ENCODE assay signal across 21 mouse cellular contexts in genomic region chr4:125055385-125055784, GRCm38 (mm10). TPM values are rescaled to one million over a fixed set of nuclear protein-coding genes. Genes with fewer than 3 reads are reported as not detected.
DNase-seq lines count a peak whose midpoint lies in the region; ATAC-seq and TF ChIP-seq lines count a peak whose summit lies in the region.
"Had no signal": no experiment of that assay in that cellular context is flagged by ENCODE, and none has a peak within 500 bp of the region (broad histone marks: within the 10 kb centered on the region; RNA-seq: fewer than 3 reads in every experiment).

No protein-coding gene starts in this region.

- H3K9ac ChIP-seq in embryonic facial prominence, embryonic 13.5 days = no peak overlapping the region
- H3K9ac ChIP-seq in liver, embryonic 15.5 days = no peak overlapping the region
- no peak overlapping the region for H3K9ac ChIP-seq in liver, embryonic 12.5 days
- H3K9ac ChIP-seq in intestine, embryonic 16.5 days (ENCODE audit: low read depth, low read length) = no peak overlapping the region
- H3K9ac ChIP-seq: embryonic facial prominence, embryonic 12.5 days; heart, embryonic 12.5 days; limb, embryonic 12.5 days; lung, embryonic 15.5 days had no signal

- TF ChIP-seq CTCF in kidney, adult 2 months (conservative IDR thresholded peaks at IDR 0.05; ENCODE audit: insufficient read depth, insufficient read length, low read depth, low read length) = no peak

- WGBS in embryonic facial prominence, embryonic 13.5 days = 87% methylated on average over 9 of the region's 9 CpGs
- WGBS in embryonic facial prominence, embryonic 10.5 days = 93% methylated on average over 9 of the region's 9 CpGs
- 66% methylated on average over 9 of the region's 9 CpGs for WGBS in liver, embryonic 15.5 days (ENCODE audit: insufficient replicate concordance)
- WGBS in liver, embryonic 12.5 days (ENCODE audit: insufficient replicate concordance) = 77% methylated on average over 9 of the region's 9 CpGs
- WGBS in kidney, adult 2 months = 80% methylated on average over 9 of the region's 9 CpGs
- WGBS in intestine, embryonic 16.5 days = 89% methylated on average over 9 of the region's 9 CpGs

- peaks cover 37% of the 10 kb centered on the region for H3K4me1 ChIP-seq in embryonic facial prominence, embryonic 13.5 days
- H3K4me1 ChIP-seq in embryonic facial prominence, embryonic 10.5 days = peaks cover 36% of the 10 kb centered on the region
- peaks cover 11% of the 10 kb centered on the region for H3K4me1 ChIP-seq in liver, embryonic 15.5 days (replicated peaks)
- peaks cover 26% of the 10 kb centered on the region for H3K4me1 ChIP-seq in liver, embryonic 12.5 days
- H3K4me1 ChIP-seq in kidney, adult 2 months (ENCODE audit: control insufficient read depth, insufficient read depth, low read length) = no peaks in the 10 kb centered on the region
- no peaks in the 10 kb centered on the region for H3K4me1 ChIP-seq in intestine, embryonic 16.5 days (ENCODE audit: control insufficient read depth, insufficient read depth, low read length)

- H3K27me3 ChIP-seq in embryonic facial prominence, embryonic 13.5 days = no peaks in the 10 kb centered on the region
- H3K27me3 ChIP-seq in embryonic facial prominence, embryonic 10.5 days (replicated peaks; ENCODE audit: low read depth, poor library complexity, severe bottlenecking) = no peaks in the 10 kb centered on the region
- H3K27me3 ChIP-seq in liver, embryonic 15.5 days = no peaks in the 10 kb centered on the region
- no peaks in the 10 kb centered on the region for H3K27me3 ChIP-seq in liver, embryonic 12.5 days (replicated peaks)
- H3K27me3 ChIP-seq in kidney, adult 2 months (replicated peaks; ENCODE audit: control insufficient read depth, insufficient read depth, low read length) = no peaks in the 10 kb centered on the region
- no peaks in the 10 kb centered on the region for H3K27me3 ChIP-seq in intestine, embryonic 16.5 days (replicated peaks; ENCODE audit: control insufficient read depth, insufficient read depth, low read length)
- H3K27me3 ChIP-seq: embryonic facial prominence, embryonic 12.5 days; heart, embryonic 12.5 days; lung, embryonic 15.5 days had no signal

- H3K4me3 ChIP-seq in embryonic facial prominence, embryonic 13.5 days = no peak overlapping the region
- no peak overlapping the region for H3K4me3 ChIP-seq in embryonic facial prominence, embryonic 10.5 days
- H3K4me3 ChIP-seq in liver, embryonic 15.5 days (replicated peaks) = no peak overlapping the region
- H3K4me3 ChIP-seq in liver, embryonic 12.5 days = no peak overlapping the region
- H3K4me3 ChIP-seq in kidney, adult 2 months (ENCODE audit: insufficient read depth, low read depth, low read length) = no peak overlapping the region
- H3K4me3 ChIP-seq in intestine, embryonic 16.5 days (ENCODE audit: low read length) = no peak overlapping the region
- H3K4me3 ChIP-seq: embryonic facial prominence, embryonic 12.5 days; heart, embryonic 12.5 days; hindbrain, embryonic 10.5 days; limb, embryonic 12.5 days; lung, embryonic 15.5 days; midbrain, embryonic 10.5 days had no signal

- 0 out of 2 replicates have a peak overlapping the region, but pooled peaks have one; percentile 44 for H3K27ac ChIP-seq in embryonic facial prominence, embryonic 13.5 days
- no peak overlapping the region for H3K27ac ChIP-seq in embryonic facial prominence, embryonic 10.5 days (replicated peaks)
- 0 out of 2 replicates have a peak overlapping the region, but pooled peaks have one; percentile 38 for H3K27ac ChIP-seq in liver, embryonic 15.5 days (replicated peaks)
- H3K27ac ChIP-seq in liver, embryonic 12.5 days = no peak overlapping the region
- H3K27ac ChIP-seq in kidney, adult 2 months (ENCODE audit: insufficient read depth, low read depth, low read length) = no peak overlapping the region
- no peak overlapping the region for H3K27ac ChIP-seq in intestine, embryonic 16.5 days (ENCODE audit: low read length)
- H3K27ac ChIP-seq: embryonic facial prominence, embryonic 12.5 days; hindbrain, embryonic 10.5 days; kidney, postnatal 0 days; lung, embryonic 15.5 days; midbrain, embryonic 10.5 days had no signal

- ATAC-seq in embryonic facial prominence, embryonic 13.5 days (ENCODE audit: insufficient number of reproducible peaks, insufficient read depth, low FRiP score, low TSS enrichment, low read depth) = no peak
- ATAC-seq in liver, embryonic 15.5 days (ENCODE audit: insufficient read depth) = no peak
- ATAC-seq in liver, embryonic 12.5 days = no peak
- peak; percentile 72 for ATAC-seq in megakaryocyte progenitor cell, adult 5-6 weeks (replicated peaks; ENCODE audit: poor library complexity)
- ATAC-seq in intestine, embryonic 16.5 days = no peak
- ATAC-seq: activated CD4-positive, CD25-positive, alpha-beta regulatory T cell, adult 4 months; inflammation-experienced regulatory T-cells, adult 6 months had no signal

- H3K4me2 ChIP-seq in embryonic facial prominence, embryonic 13.5 days = no peak overlapping the region
- no peak overlapping the region for H3K4me2 ChIP-seq in liver, embryonic 15.5 days
- no peak overlapping the region for H3K4me2 ChIP-seq in liver, embryonic 12.5 days
- H3K4me2 ChIP-seq in intestine, embryonic 16.5 days (ENCODE audit: low read depth, low read length) = no peak overlapping the region
- H3K4me2 ChIP-seq: embryonic facial prominence, embryonic 12.5 days; heart, embryonic 12.5 days; limb, embryonic 12.5 days; lung, embryonic 15.5 days had no signal

- H3K9me3 ChIP-seq in embryonic facial prominence, embryonic 13.5 days = no peaks in the 10 kb centered on the region
- no peaks in the 10 kb centered on the region for H3K9me3 ChIP-seq in embryonic facial prominence, embryonic 10.5 days
- no peaks in the 10 kb centered on the region for H3K9me3 ChIP-seq in liver, embryonic 15.5 days (replicated peaks)
- H3K9me3 ChIP-seq in liver, embryonic 12.5 days (replicated peaks) = no peaks in the 10 kb centered on the region
- H3K9me3 ChIP-seq in intestine, embryonic 16.5 days (ENCODE audit: control insufficient read depth, low read length) = no peaks in the 10 kb centered on the region
- H3K9me3 ChIP-seq: embryonic facial prominence, embryonic 12.5 days; heart, embryonic 12.5 days; hindbrain, embryonic 10.5 days; limb, embryonic 12.5 days; lung, embryonic 15.5 days; midbrain, embryonic 10.5 days had no signal

- DNase-seq in embryonic facial prominence, embryonic 10.5 days (ENCODE audit: low spot score) = no peak
- peak; percentile 16 to 22 for DNase-seq in B cell, adult 2 months
- no peak for DNase-seq in kidney, adult 2 months
- DNase-seq: adrenal gland, postnatal 36 days; cerebellum, postnatal 25 days; gastrocnemius, postnatal 25 days; retina, postnatal 1 day had no signal

- TF ChIP-seq POLR2A in kidney, adult 2 months (IDR thresholded peaks at IDR 0.05; ENCODE audit: low read depth, low read length) = no peak

- peaks cover 55% of the 10 kb centered on the region for H3K36me3 ChIP-seq in embryonic facial prominence, embryonic 13.5 days
- peaks cover 61% of the 10 kb centered on the region for H3K36me3 ChIP-seq in embryonic facial prominence, embryonic 10.5 days (replicated peaks)
- peaks cover 55% of the 10 kb centered on the region for H3K36me3 ChIP-seq in liver, embryonic 15.5 days (replicated peaks)
- peaks cover 61% of the 10 kb centered on the region for H3K36me3 ChIP-seq in liver, embryonic 12.5 days
- peaks cover 3% of the 10 kb centered on the region for H3K36me3 ChIP-seq in kidney, adult 2 months (ENCODE audit: control insufficient read depth, insufficient read depth, low read length)
- H3K36me3 ChIP-seq in intestine, embryonic 16.5 days (ENCODE audit: control insufficient read depth, insufficient read depth, low read length) = peaks cover 20% of the 10 kb centered on the region

RNA-seq across cellular contexts. Expression of gene Dnali1, which starts 10.1 kb away (rescaled TPM):
- 0.12 TPM in 1 of 2 replicates, not detected in the other for polyA plus RNA-seq in embryonic facial prominence, embryonic 13.5 days (2015; fragmentation: Nextera tagmentation; extraction: Ambion mirVana)
- 0.20 and 0.22 TPM in 2 replicates for polyA plus RNA-seq in embryonic facial prominence, embryonic 10.5 days (2016; fragmentation: Nextera tagmentation; extraction: Ambion mirVana)
- not detected in 2 replicates for polyA plus RNA-seq in liver, embryonic 15.5 days (2015; fragmentation: Nextera tagmentation; extraction: Ambion mirVana)
- polyA plus RNA-seq in liver, embryonic 12.5 days (2016; fragmentation: Nextera tagmentation; extraction: Ambion mirVana) = 0.10 TPM in 1 of 2 replicates, not detected in the other
- total RNA-seq in megakaryocyte progenitor cell, adult 5-6 weeks (2015) = 0.15 TPM in 1 of 2 replicates, not detected in the other
- not detected in 2 replicates for total RNA-seq in megakaryocyte progenitor cell, adult 5-6 weeks (2017)
- polyA plus RNA-seq in kidney, adult 2 months (2012; rRNA removed) = 0.44 and 0.48 TPM in 2 replicates
- not detected in 2 replicates for polyA plus RNA-seq in intestine, embryonic 16.5 days (2015; fragmentation: Nextera tagmentation; extraction: Ambion mirVana)
- total RNA-seq: adrenal gland, postnatal 36 days; gastrocnemius, postnatal 25 days had no signal
- polyA plus RNA-seq: activated CD4-positive, CD25-positive, alpha-beta regulatory T cell, adult 4 months; inflammation-experienced regulatory T-cells, adult 6 months; limb, embryonic 12.5 days had no signal

RNA-seq across cellular contexts. Expression of gene Snip1, which starts 11.1 kb away (rescaled TPM):
- 31.9 and 32.9 TPM in 2 replicates for polyA plus RNA-seq in embryonic facial prominence, embryonic 13.5 days (2015; fragmentation: Nextera tagmentation; extraction: Ambion mirVana)
- 34.9 and 35.1 TPM in 2 replicates for polyA plus RNA-seq in embryonic facial prominence, embryonic 10.5 days (2016; fragmentation: Nextera tagmentation; extraction: Ambion mirVana)
- 14.2 and 15.1 TPM in 2 replicates for polyA plus RNA-seq in liver, embryonic 15.5 days (2015; fragmentation: Nextera tagmentation; extraction: Ambion mirVana)
- polyA plus RNA-seq in liver, embryonic 12.5 days (2016; fragmentation: Nextera tagmentation; extraction: Ambion mirVana) = 21.6 and 24.8 TPM in 2 replicates
- total RNA-seq in megakaryocyte progenitor cell, adult 5-6 weeks (2015) = 22.0 and 28.6 TPM in 2 replicates
- 28.3 and 33.5 TPM in 2 replicates for total RNA-seq in megakaryocyte progenitor cell, adult 5-6 weeks (2017)
- 7.3 and 8.3 TPM in 2 replicates for polyA plus RNA-seq in kidney, adult 2 months (2012; rRNA removed)
- 21.3 and 22.7 TPM in 2 replicates for polyA plus RNA-seq in intestine, embryonic 16.5 days (2015; fragmentation: Nextera tagmentation; extraction: Ambion mirVana)

RNA-seq across cellular contexts. Expression of gene Meaf6, which starts 29.5 kb away (rescaled TPM):
- 71.2 and 79.9 TPM in 2 replicates for polyA plus RNA-seq in embryonic facial prominence, embryonic 13.5 days (2015; fragmentation: Nextera tagmentation; extraction: Ambion mirVana)
- 80.7 and 84.3 TPM in 2 replicates for polyA plus RNA-seq in embryonic facial prominence, embryonic 10.5 days (2016; fragmentation: Nextera tagmentation; extraction: Ambion mirVana)
- 16.3 and 18.3 TPM in 2 replicates for polyA plus RNA-seq in liver, embryonic 15.5 days (2015; fragmentation: Nextera tagmentation; extraction: Ambion mirVana)
- polyA plus RNA-seq in liver, embryonic 12.5 days (2016; fragmentation: Nextera tagmentation; extraction: Ambion mirVana) = 31.6 and 33.0 TPM in 2 replicates
- total RNA-seq in megakaryocyte progenitor cell, adult 5-6 weeks (2015) = 37.5 and 48.8 TPM in 2 replicates
- 39.0 and 57.7 TPM in 2 replicates for total RNA-seq in megakaryocyte progenitor cell, adult 5-6 weeks (2017)
- polyA plus RNA-seq in kidney, adult 2 months (2012; rRNA removed) = 10.8 and 17.5 TPM in 2 replicates
- polyA plus RNA-seq in intestine, embryonic 16.5 days (2015; fragmentation: Nextera tagmentation; extraction: Ambion mirVana) = 39.3 and 40.3 TPM in 2 replicates

RNA-seq across cellular contexts. Expression of gene Gnl2, which starts 39.0 kb away (rescaled TPM):
- 111 and 112 TPM in 2 replicates for polyA plus RNA-seq in embryonic facial prominence, embryonic 13.5 days (2015; fragmentation: Nextera tagmentation; extraction: Ambion mirVana)
- polyA plus RNA-seq in embryonic facial prominence, embryonic 10.5 days (2016; fragmentation: Nextera tagmentation; extraction: Ambion mirVana) = 93.7 and 101 TPM in 2 replicates
- polyA plus RNA-seq in liver, embryonic 15.5 days (2015; fragmentation: Nextera tagmentation; extraction: Ambion mirVana) = 31.8 and 33.6 TPM in 2 replicates
- polyA plus RNA-seq in liver, embryonic 12.5 days (2016; fragmentation: Nextera tagmentation; extraction: Ambion mirVana) = 69.9 and 72.5 TPM in 2 replicates
- total RNA-seq in megakaryocyte progenitor cell, adult 5-6 weeks (2015) = 87.0 and 101 TPM in 2 replicates
- total RNA-seq in megakaryocyte progenitor cell, adult 5-6 weeks (2017) = 133 and 205 TPM in 2 replicates
- 14.3 TPM in 2 replicates for polyA plus RNA-seq in kidney, adult 2 months (2012; rRNA removed)
- polyA plus RNA-seq in intestine, embryonic 16.5 days (2015; fragmentation: Nextera tagmentation; extraction: Ambion mirVana) = 61.8 and 64.6 TPM in 2 replicates

Comparison
In these comparisons a context has a peak if more than half of its experiments do, and no peak if none do; other contexts are left out.
1. H3K27ac ChIP-seq: peak in embryonic facial prominence, embryonic 13.5 days (single experiment) and liver, embryonic 15.5 days (single experiment); none in embryonic facial prominence, embryonic 10.5 days (single experiment), liver, embryonic 12.5 days (single experiment), kidney, adult 2 months (single experiment) and intestine, embryonic 16.5 days (single experiment).
2. DNase-seq: peak in B cell, adult 2 months (2 of 2); none in embryonic facial prominence, embryonic 10.5 days (single experiment) and kidney, adult 2 months (single experiment).